ENCODE assay signal across 27 mouse cellular contexts in genomic region chr12:110145379-110145778, GRCm38 (mm10).
DNase-seq lines count a peak whose midpoint lies in the region; ATAC-seq and TF ChIP-seq lines count a peak whose summit lies in the region.
"Had no signal": no experiment of that assay in that cellular context is flagged by ENCODE, and none has a peak within 500 bp of the region (broad histone marks: within the 10 kb centered on the region; RNA-seq: fewer than 3 reads in every experiment).

No protein-coding gene starts in this region.

- H3K9me3 ChIP-seq in embryonic facial prominence, embryonic 14.5 days (ENCODE audit: control insufficient read depth, low read length), result peaks cover 6% of the 10 kb centered on the region
- H3K9me3 ChIP-seq in embryonic facial prominence, embryonic 10.5 days, result peaks cover 3% of the 10 kb centered on the region; the same call in 1 of the 2 replicates
- H3K9me3 ChIP-seq: embryonic facial prominence, embryonic 12.5 days; heart, embryonic 15.5 days; hindbrain, embryonic 15.5 days had no signal

- no peak overlapping the region for H3K27ac ChIP-seq in embryonic facial prominence, embryonic 14.5 days (replicated peaks; ENCODE audit: low read depth, low read length)
- no peak overlapping the region for H3K27ac ChIP-seq in embryonic facial prominence, embryonic 10.5 days (replicated peaks)
- H3K27ac ChIP-seq in embryonic fibroblast, embryonic 13.5 days (ENCODE audit: insufficient read depth, low read length), result peak overlapping the region; percentile 74
- no peak overlapping the region for H3K27ac ChIP-seq in thymus, adult 2 months (ENCODE audit: control insufficient read depth, insufficient read depth, low read length)
- H3K27ac ChIP-seq: embryonic facial prominence, embryonic 12.5 days; forebrain, embryonic 10.5 days; forebrain, embryonic 13.5 days; gastrocnemius, adult 2 months; heart, embryonic 15.5 days; hindbrain, embryonic 15.5 days had no signal

- H3K9ac ChIP-seq in embryonic facial prominence, embryonic 14.5 days (ENCODE audit: low read depth, low read length), result no peak overlapping the region
- H3K9ac ChIP-seq: embryonic facial prominence, embryonic 12.5 days; forebrain, embryonic 13.5 days; heart, embryonic 12.5 days; heart, embryonic 15.5 days; hindbrain, embryonic 15.5 days had no signal

- 65% methylated on average over 5 of the region's 5 CpGs for WGBS in embryonic facial prominence, embryonic 14.5 days
- 83% methylated on average over 5 of the region's 5 CpGs for WGBS in embryonic facial prominence, embryonic 10.5 days
- 93% methylated on average over 5 of the region's 5 CpGs for WGBS in thymus, adult 2 months

- no peak for TF ChIP-seq CTCF in embryonic fibroblast, embryonic 13.5 days (IDR thresholded peaks at IDR 0.05; ENCODE audit: borderline replicate concordance, insufficient read depth, low read length)
- no peak for TF ChIP-seq CTCF in thymus, adult 2 months (IDR thresholded peaks at IDR 0.05; ENCODE audit: borderline replicate concordance, control insufficient read depth, extremely low read depth, insufficient read depth, low read length, poor library complexity)

- H3K4me1 ChIP-seq in embryonic facial prominence, embryonic 14.5 days (ENCODE audit: control insufficient read depth, insufficient read depth, low read length), result no peaks in the 10 kb centered on the region
- no peaks in the 10 kb centered on the region for H3K4me1 ChIP-seq in embryonic facial prominence, embryonic 10.5 days
- peaks cover 12% of the 10 kb centered on the region for H3K4me1 ChIP-seq in embryonic fibroblast, embryonic 13.5 days (ENCODE audit: control insufficient read depth, insufficient read depth, low read length)
- no peaks in the 10 kb centered on the region for H3K4me1 ChIP-seq in thymus, adult 2 months (replicated peaks; ENCODE audit: control insufficient read depth, insufficient read depth, low read length)
- H3K4me1 ChIP-seq: embryonic facial prominence, embryonic 12.5 days; forebrain, embryonic 13.5 days; heart, embryonic 12.5 days; heart, embryonic 15.5 days; hindbrain, embryonic 15.5 days had no signal

- peak; percentile 51 for DNase-seq in embryonic facial prominence, embryonic 14.5 days (ENCODE audit: low spot score)
- no peak for DNase-seq in embryonic facial prominence, embryonic 10.5 days (ENCODE audit: low spot score)
- peak; percentile 27 for DNase-seq in 3134 (ENCODE audit: extremely low read depth, insufficient read length, low spot score)
- peak; percentile 61 for DNase-seq in Muller cell, postnatal 12 days (ENCODE audit: inconsistent ontology term)
- no peak for DNase-seq in thymus, adult 2 months
- no peak for DNase-seq in cerebellum, adult 11 months
- DNase-seq: adrenal gland, adult 8-10 months; adrenal gland, postnatal 25 days; cerebellum, adult 9-10 months; cerebellum, postnatal 14 days; gastrocnemius, adult 2 months; gastrocnemius, postnatal 14 days; heart, adult 18-20 months; heart, postnatal 10 days; heart, postnatal 4 days; kidney, adult 2 months had no signal

- no peaks in the 10 kb centered on the region for H3K36me3 ChIP-seq in embryonic facial prominence, embryonic 14.5 days (ENCODE audit: control insufficient read depth, insufficient read depth, low read length)
- H3K36me3 ChIP-seq in embryonic facial prominence, embryonic 10.5 days (replicated peaks), result no peaks in the 10 kb centered on the region
- no peaks in the 10 kb centered on the region for H3K36me3 ChIP-seq in thymus, adult 2 months (ENCODE audit: control insufficient read depth, insufficient read depth, low read length)
- H3K36me3 ChIP-seq: embryonic facial prominence, embryonic 12.5 days; forebrain, embryonic 10.5 days; heart, embryonic 12.5 days; heart, embryonic 15.5 days; hindbrain, embryonic 15.5 days had no signal

- ATAC-seq in embryonic facial prominence, embryonic 14.5 days (ENCODE audit: low read depth), result peak; percentile 37; the same call in 1 of the 2 replicates
- no peak for ATAC-seq in megakaryocyte-erythroid progenitor cell, adult 5-6 weeks (replicated peaks; ENCODE audit: low FRiP score, low TSS enrichment, poor library complexity, severe bottlenecking)
- ATAC-seq: activated CD4-positive, CD25-positive, alpha-beta regulatory T cell, adult 4 months; forebrain, embryonic 13.5 days; forebrain, embryonic 16.5 days; intestine, postnatal 0 days had no signal

- no peaks in the 10 kb centered on the region for H3K27me3 ChIP-seq in embryonic facial prominence, embryonic 14.5 days (replicated peaks; ENCODE audit: control insufficient read depth, insufficient read depth, low read length)
- H3K27me3 ChIP-seq in embryonic facial prominence, embryonic 10.5 days (replicated peaks; ENCODE audit: low read depth, poor library complexity, severe bottlenecking), result no peaks in the 10 kb centered on the region
- H3K27me3 ChIP-seq in thymus, adult 2 months (ENCODE audit: control insufficient read depth, insufficient read depth, low read length), result no peaks in the 10 kb centered on the region
- H3K27me3 ChIP-seq: embryonic facial prominence, embryonic 12.5 days; forebrain, embryonic 13.5 days; hindbrain, embryonic 15.5 days had no signal

- H3K4me2 ChIP-seq in embryonic facial prominence, embryonic 14.5 days (ENCODE audit: low read depth, low read length), result no peak overlapping the region
- H3K4me2 ChIP-seq: embryonic facial prominence, embryonic 12.5 days; forebrain, embryonic 13.5 days; heart, embryonic 12.5 days; heart, embryonic 15.5 days; hindbrain, embryonic 15.5 days had no signal

- TF ChIP-seq POLR2A in embryonic fibroblast, embryonic 13.5 days (IDR thresholded peaks at IDR 0.05; ENCODE audit: low read depth, low read length), result no peak
- no peak for TF ChIP-seq POLR2A in thymus, adult 2 months (IDR thresholded peaks at IDR 0.05; ENCODE audit: control insufficient read depth, extremely low read depth, insufficient read depth, low read length, poor library complexity)

- no peak overlapping the region for H3K4me3 ChIP-seq in embryonic facial prominence, embryonic 14.5 days (ENCODE audit: low read depth, low read length)
- no peak overlapping the region for H3K4me3 ChIP-seq in embryonic facial prominence, embryonic 10.5 days
- H3K4me3 ChIP-seq in embryonic fibroblast, embryonic 13.5 days (ENCODE audit: insufficient read depth, low read length), result no peak overlapping the region
- no peak overlapping the region for H3K4me3 ChIP-seq in thymus, adult 2 months (ENCODE audit: control insufficient read depth, insufficient read depth, low read length)
- H3K4me3 ChIP-seq: embryonic facial prominence, embryonic 12.5 days; forebrain, embryonic 10.5 days; forebrain, embryonic 13.5 days; gastrocnemius, adult 2 months; heart, embryonic 12.5 days; heart, embryonic 15.5 days; hindbrain, embryonic 15.5 days had no signal

Comparison
In these comparisons a context has a peak if more than half of its experiments do, and no peak if none do; other contexts are left out.
1. DNase-seq: peak in embryonic facial prominence, embryonic 14.5 days (single experiment), 3134 (single experiment) and Muller cell, postnatal 12 days (single experiment); none in embryonic facial prominence, embryonic 10.5 days (single experiment), thymus, adult 2 months (single experiment) and cerebellum, adult 11 months (single experiment).